Mouse (Mus musculus) limb, embryonic 15.5 days (tissue): ENCODE data around the gene Klf12. TPM values are rescaled to one million over a fixed set of nuclear protein-coding genes. Genes with fewer than 3 reads are reported as not detected.

Experiments
- ATAC-seq: fragments of 200-750 bp; cut with Nextera tagmentation; 2 replicates; pipeline ENCODE4 v1.8.0; 2017; ENCODE audit warnings: low read depth, moderate TSS enrichment; ENCODE audit not compliant: insufficient number of reproducible peaks, low FRiP score, low TSS enrichment
- H3K27ac ChIP-seq: fragments of 300-500 bp; sonication (generic); 2 replicates; pipeline ENCODE4 v1.5.1; 2015; ENCODE audit warnings: moderate library complexity, mild to moderate bottlenecking, inconsistent platforms
- H3K27me3 ChIP-seq: fragments of 300-500 bp; sonication (generic); 2 replicates; pipeline ENCODE4 v1.6.1; 2015; ENCODE audit warnings: inconsistent platforms
- H3K36me3 ChIP-seq: fragments of 300-500 bp; sonication (generic); 2 replicates; pipeline ENCODE4 v1.6.1; 2015; ENCODE audit warnings: inconsistent platforms
- H3K4me1 ChIP-seq: fragments of 300-500 bp; sonication (generic); 2 replicates; pipeline ENCODE4 v1.6.1; 2015; ENCODE audit warnings: inconsistent platforms
- H3K4me2 ChIP-seq: fragments of 300-500 bp; sonication (generic); 2 replicates; pipeline ENCODE4 v1.6.1; 2015; ENCODE audit warnings: mild to moderate bottlenecking, inconsistent platforms
- H3K4me3 ChIP-seq: fragments of 300-500 bp; sonication (generic); 2 replicates; pipeline ENCODE4 v1.5.1; 2015; ENCODE audit warnings: mild to moderate bottlenecking, inconsistent platforms
- H3K9ac ChIP-seq: fragments of 300-500 bp; sonication (generic); 2 replicates; pipeline ENCODE4 v1.6.1; 2015; ENCODE audit warnings: inconsistent platforms
- H3K9me3 ChIP-seq: fragments of 300-500 bp; sonication (generic); 2 replicates; pipeline ENCODE4 v1.6.1; 2016; ENCODE audit warnings: inconsistent platforms
- WGBS: fragments of 180-500 bp; shearing (Covaris S2); methylation state at CpG from one replicate; pipeline ENCODE4 v1.1.7; 2015; 5-methylcytosine and 5-hydroxymethylcytosine counted together
- polyA plus RNA-seq: library from polyadenylated mRNA; unstranded; fragments of >200 nt; fragmentation: Nextera tagmentation; extraction: Ambion mirVana; gene quantifications from 2 replicates; pipeline ENCODE4 v1.2.1, GENCODE M21; 2015

The Klf12 gene
- polyA plus RNA-seq, 1 experiment from 2014 or later: 23.7 TPM

DNA sequence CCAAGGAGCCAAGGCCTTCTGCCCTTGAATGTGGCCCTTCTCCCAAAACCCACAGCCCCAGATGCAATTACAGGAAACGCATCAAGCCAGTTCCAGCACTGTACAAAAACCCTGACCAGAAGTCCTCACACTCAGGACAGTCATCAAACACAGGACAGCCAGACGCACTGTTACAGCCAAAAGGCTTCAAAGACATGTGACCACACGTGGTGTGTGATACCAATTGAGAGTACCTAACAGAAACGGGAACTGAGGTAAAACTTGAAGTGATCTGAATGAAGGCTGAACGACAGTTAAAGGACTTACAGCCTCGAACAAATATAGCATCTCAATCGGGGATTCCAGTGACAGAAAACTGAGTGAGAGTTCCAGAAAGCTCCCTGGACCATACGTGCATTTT is 87.3 kb downstream of the Klf12 start:
- H3K27me3 ChIP-seq: no peaks in the 10 kb centered on the region
- H3K4me2 ChIP-seq: no peak overlapping the region
- H3K4me3 ChIP-seq: no peak overlapping the region
- H3K27ac ChIP-seq: no peak overlapping the region
- H3K9me3 ChIP-seq: no peaks in the 10 kb centered on the region
- H3K4me1 ChIP-seq: no peaks in the 10 kb centered on the region
- ATAC-seq: no peak
- 90% methylated on average over 8 of the region's 8 CpGs for WGBS
- 0 out of 2 replicates have a peak, but pooled peaks cover 3% of the 10 kb centered on the region for H3K36me3 ChIP-seq
- no peak overlapping the region for H3K9ac ChIP-seq

- Histone ChIP-seq H3K27ac (no peak overlapping the region; the same call in 1 of the 2 replicates), H3K9ac (no peak overlapping the region), H3K36me3 (no peaks in the 10 kb centered on the region), H3K27me3 (no peaks in the 10 kb centered on the region), H3K4me2 (no peak overlapping the region), H3K9me3 (no peaks in the 10 kb centered on the region), H3K4me1 (no peaks in the 10 kb centered on the region), H3K4me3 (no peak overlapping the region)
- no peak for ATAC-seq
- WGBS: 75% methylated on average over 11 of the region's 11 CpGs
Measured at GRCm38 (mm10) chr14:100189490-100190197, 94.8 kb downstream of the Klf12 start.

- 83% methylated on average over 3 of the region's 3 CpGs for WGBS
- no peak overlapping the region for H3K4me3 ChIP-seq
Measured at GRCm38 (mm10) chr14:100187372-100187771, 97.1 kb downstream of the Klf12 start.

DNA sequence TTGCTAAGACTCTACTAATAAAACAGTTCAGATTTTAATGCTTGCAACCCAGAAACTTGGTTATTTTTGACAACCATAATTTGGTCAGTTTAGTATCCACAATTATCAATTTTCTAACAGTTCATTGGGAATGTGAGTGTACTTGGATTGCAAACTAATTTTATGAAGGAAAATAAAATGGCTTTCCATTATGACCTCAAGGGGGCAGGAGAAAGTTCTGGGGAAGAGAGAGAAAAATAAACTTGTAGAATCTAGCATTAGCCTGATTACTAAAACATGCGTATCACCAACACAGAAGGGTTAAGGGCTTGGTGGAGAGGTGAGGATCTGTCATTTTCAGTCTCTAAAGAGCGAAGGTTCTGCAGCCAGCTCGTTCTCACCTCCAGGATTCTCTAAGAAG is 106.7 kb downstream of the Klf12 start:
- Histone ChIP-seq H3K27me3 (no peaks in the 10 kb centered on the region), H3K4me1 (no peaks in the 10 kb centered on the region), H3K36me3 (no peaks in the 10 kb centered on the region), H3K27ac (no peak overlapping the region), H3K4me2 (no peak overlapping the region), H3K9me3 (no peaks in the 10 kb centered on the region), H3K9ac (no peak overlapping the region), H3K4me3 (no peak overlapping the region)
- WGBS: 77% methylated on average over 3 of the region's 3 CpGs
- ATAC-seq: no peak

More at GRCm38 (mm10) chr14:100187372-100187771, 97.1 kb downstream of the Klf12 start:
- H3K4me2 ChIP-seq: no peak overlapping the region
- no peaks in the 10 kb centered on the region for H3K9me3 ChIP-seq
- no peak overlapping the region for H3K27ac ChIP-seq
- H3K9ac ChIP-seq: no peak overlapping the region
- H3K4me1 ChIP-seq: no peaks in the 10 kb centered on the region
- no peaks in the 10 kb centered on the region for H3K27me3 ChIP-seq
- H3K36me3 ChIP-seq: no peaks in the 10 kb centered on the region
- ATAC-seq: no peak

GRCm38 (mm10) chr14:100165075-100165474 is 119.4 kb downstream of the Klf12 start:
- Histone ChIP-seq H3K36me3 (no peaks in the 10 kb centered on the region), H3K9ac (no peak overlapping the region), H3K27me3 (no peaks in the 10 kb centered on the region), H3K4me3 (no peak overlapping the region), H3K27ac (no peak overlapping the region), H3K4me1 (no peaks in the 10 kb centered on the region), H3K4me2 (no peak overlapping the region), H3K9me3 (no peaks in the 10 kb centered on the region)
- no peak for ATAC-seq
- WGBS: 93% methylated on average over 2 of the region's 2 CpGs

DNA sequence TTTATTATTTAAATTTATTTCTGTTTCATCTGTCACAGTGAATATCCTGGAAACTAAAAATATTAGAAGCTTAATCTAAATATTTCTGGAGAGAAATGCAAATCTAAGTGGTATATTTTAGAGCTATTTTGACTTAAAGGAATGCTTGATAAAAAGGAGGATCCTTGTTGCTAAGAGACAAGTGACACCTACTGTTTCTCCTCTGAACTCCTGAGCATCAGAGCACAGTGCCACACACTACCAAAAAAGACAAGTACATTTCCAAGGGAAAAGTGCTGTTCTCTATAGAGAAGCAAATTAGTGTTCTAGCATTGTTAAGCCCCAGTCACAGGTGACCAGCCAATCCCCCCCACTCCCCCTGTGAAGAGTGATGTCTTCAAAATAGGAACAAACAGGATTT is 127.8 kb downstream of the Klf12 start:
- Histone ChIP-seq H3K9me3 (no peaks in the 10 kb centered on the region), H3K27ac (no peak overlapping the region), H3K4me3 (no peak overlapping the region), H3K9ac (no peak overlapping the region), H3K4me1 (peaks cover 3% of the 10 kb centered on the region; the same call in 1 of the 2 replicates), H3K27me3 (no peaks in the 10 kb centered on the region), H3K36me3 (no peaks in the 10 kb centered on the region), H3K4me2 (no peak overlapping the region)
- no peak for ATAC-seq

DNA sequence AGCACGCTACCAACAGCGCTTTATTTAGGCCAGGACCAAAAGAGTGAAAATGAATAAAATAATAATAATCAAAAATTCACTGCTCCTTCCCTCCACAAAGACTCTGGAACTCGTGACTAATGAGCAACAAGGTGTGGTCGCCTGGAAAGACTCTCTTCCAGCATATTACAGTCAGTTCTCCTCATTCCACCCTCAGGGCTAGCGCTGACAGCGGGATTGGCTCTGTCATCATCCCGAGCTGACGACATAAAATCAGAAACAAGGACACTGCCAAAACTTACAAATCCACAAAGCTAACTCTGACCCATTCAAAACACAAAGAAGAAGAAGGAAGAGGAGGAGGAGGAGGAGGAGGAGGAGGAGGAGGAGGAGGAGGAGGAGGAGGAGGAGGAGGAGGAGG is 136.8 kb downstream of the Klf12 start:
- no peak for ATAC-seq
- no peak overlapping the region for H3K27ac ChIP-seq
- WGBS: 80% methylated on average over 8 of the region's 8 CpGs
- H3K4me3 ChIP-seq: no peak overlapping the region
- no peak overlapping the region for H3K9ac ChIP-seq
- H3K4me2 ChIP-seq: no peak overlapping the region
- peaks cover 13% of the 10 kb centered on the region; the same call in 1 of the 2 replicates for H3K36me3 ChIP-seq
- H3K27me3 ChIP-seq: no peaks in the 10 kb centered on the region
- no peaks in the 10 kb centered on the region for H3K9me3 ChIP-seq
- no peaks in the 10 kb centered on the region for H3K4me1 ChIP-seq

DNA sequence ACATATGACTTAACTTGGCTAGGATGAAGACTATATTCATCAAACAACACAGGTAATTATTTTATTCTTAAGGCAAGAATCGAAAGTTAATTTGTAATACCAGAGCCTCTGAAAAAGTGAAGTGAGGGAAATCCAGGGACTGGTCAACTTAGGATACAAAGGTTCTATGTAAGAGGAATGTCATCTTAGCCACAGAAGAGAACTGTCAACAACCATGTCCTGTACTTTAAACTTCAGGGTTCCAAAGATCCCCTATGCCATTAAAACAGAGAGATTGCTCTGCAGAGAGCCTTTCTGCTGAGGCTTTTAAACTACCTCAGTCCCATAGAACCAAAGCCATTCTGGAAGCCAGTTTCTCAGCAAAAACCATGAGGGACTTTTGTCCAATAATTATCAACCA is 144.1 kb downstream of the Klf12 start:
- no peak overlapping the region for H3K27ac ChIP-seq
- no peak for ATAC-seq
- peaks cover 13% of the 10 kb centered on the region for H3K36me3 ChIP-seq
- no peaks in the 10 kb centered on the region for H3K27me3 ChIP-seq
- no peaks in the 10 kb centered on the region for H3K4me1 ChIP-seq
- H3K9me3 ChIP-seq: no peaks in the 10 kb centered on the region
- H3K4me2 ChIP-seq: no peak overlapping the region
- no peak overlapping the region for H3K9ac ChIP-seq
- H3K4me3 ChIP-seq: no peak overlapping the region
- WGBS: 88% methylated on average over 1 of the region's 1 CpGs

GRCm38 (mm10) chr14:100134304-100134703 is 150.2 kb downstream of the Klf12 start:
- no peak overlapping the region for H3K9ac ChIP-seq
- H3K4me1 ChIP-seq: no peaks in the 10 kb centered on the region
- H3K27ac ChIP-seq: no peak overlapping the region
- no peaks in the 10 kb centered on the region for H3K9me3 ChIP-seq
- H3K4me2 ChIP-seq: no peak overlapping the region
- no peak overlapping the region for H3K4me3 ChIP-seq
- WGBS: 73% methylated on average over 9 of the region's 9 CpGs
- no peaks in the 10 kb centered on the region for H3K27me3 ChIP-seq
- H3K36me3 ChIP-seq: no peaks in the 10 kb centered on the region
- ATAC-seq: no peak

DNA sequence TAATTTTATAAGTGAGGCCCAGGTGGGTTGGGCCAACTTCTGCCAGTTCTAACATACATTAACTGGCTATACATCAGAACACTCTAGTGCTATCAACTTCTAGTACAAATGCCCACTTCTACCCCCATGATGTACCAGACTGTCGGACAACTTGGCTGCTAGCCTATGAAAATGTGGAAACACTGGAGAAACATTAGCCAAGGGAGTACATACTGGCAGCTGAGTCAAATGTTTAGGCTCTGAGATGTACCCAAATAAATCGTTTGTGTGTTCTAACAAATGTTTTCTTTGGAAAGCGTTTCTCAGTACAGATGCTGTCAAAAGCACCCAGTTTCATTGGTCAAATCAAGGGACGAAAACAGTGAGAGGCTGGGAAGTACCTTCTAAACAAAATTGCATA is 152.0 kb downstream of the Klf12 start:
- Histone ChIP-seq H3K9me3 (no peaks in the 10 kb centered on the region), H3K27ac (no peak overlapping the region), H3K4me3 (no peak overlapping the region), H3K4me2 (no peak overlapping the region), H3K4me1 (no peaks in the 10 kb centered on the region), H3K9ac (no peak overlapping the region), H3K27me3 (no peaks in the 10 kb centered on the region), H3K36me3 (no peaks in the 10 kb centered on the region)
- WGBS: 80% methylated on average over 4 of the region's 4 CpGs
- no peak for ATAC-seq

- Histone ChIP-seq H3K4me2 (no peak overlapping the region), H3K27ac (no peak overlapping the region), H3K27me3 (no peaks in the 10 kb centered on the region), H3K9ac (no peak overlapping the region), H3K4me3 (no peak overlapping the region), H3K36me3 (no peaks in the 10 kb centered on the region), H3K4me1 (no peaks in the 10 kb centered on the region), H3K9me3 (no peaks in the 10 kb centered on the region)
- 90% methylated on average over 6 of the region's 6 CpGs for WGBS
- ATAC-seq: no peak
Measured at GRCm38 (mm10) chr14:100126126-100126525, 158.4 kb downstream of the Klf12 start.

- Histone ChIP-seq H3K9me3 (no peaks in the 10 kb centered on the region), H3K27me3 (no peaks in the 10 kb centered on the region), H3K4me2 (no peak overlapping the region), H3K9ac (no peak overlapping the region), H3K4me3 (no peak overlapping the region), H3K4me1 (no peaks in the 10 kb centered on the region), H3K36me3 (no peaks in the 10 kb centered on the region), H3K27ac (no peak overlapping the region)
- no peak for ATAC-seq
- WGBS: 92% methylated on average over 4 of the region's 4 CpGs
Measured at GRCm38 (mm10) chr14:100121075-100121474, 163.4 kb downstream of the Klf12 start.

- H3K9ac ChIP-seq: no peak overlapping the region
- no peak overlapping the region for H3K4me3 ChIP-seq
- H3K27me3 ChIP-seq: no peaks in the 10 kb centered on the region
- whole genome bisulfite sequencing: 74% methylated on average over 3 of the region's 3 CpGs
- H3K4me2 ChIP-seq: no peak overlapping the region
- H3K36me3 ChIP-seq: no peaks in the 10 kb centered on the region
- no peaks in the 10 kb centered on the region for H3K4me1 ChIP-seq
- H3K9me3 ChIP-seq: no peaks in the 10 kb centered on the region
- no peak overlapping the region for H3K27ac ChIP-seq
- ATAC-seq: no peak
Measured at GRCm38 (mm10) chr14:100119866-100120265, 164.6 kb downstream of the Klf12 start.
